Mouse (Mus musculus): ENCODE results near the gene Farsb.

The Farsb gene

DNA sequence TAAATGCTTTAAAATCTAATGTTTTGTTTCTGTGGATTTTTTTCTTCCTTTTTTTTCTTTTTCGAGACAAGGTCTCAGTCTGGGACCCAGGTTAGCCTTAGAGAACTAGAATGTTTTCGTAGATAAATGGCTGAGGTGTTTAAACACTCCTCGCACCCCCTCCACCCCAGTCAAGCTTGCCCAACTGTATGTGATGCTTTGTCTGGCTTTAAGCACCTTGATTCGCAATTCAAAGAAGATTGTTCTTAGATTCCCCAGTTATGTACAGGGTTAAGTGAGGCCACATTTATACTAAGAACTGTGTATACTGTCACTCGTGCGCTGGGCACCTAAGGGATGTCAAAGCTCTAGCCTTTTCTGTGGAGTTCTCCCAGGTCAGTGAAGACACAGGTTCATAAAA, 68.4 kb downstream of the Farsb start:
- DNase-seq (ENCODE audit: low spot score in 2 of 2): no peak

DNA sequence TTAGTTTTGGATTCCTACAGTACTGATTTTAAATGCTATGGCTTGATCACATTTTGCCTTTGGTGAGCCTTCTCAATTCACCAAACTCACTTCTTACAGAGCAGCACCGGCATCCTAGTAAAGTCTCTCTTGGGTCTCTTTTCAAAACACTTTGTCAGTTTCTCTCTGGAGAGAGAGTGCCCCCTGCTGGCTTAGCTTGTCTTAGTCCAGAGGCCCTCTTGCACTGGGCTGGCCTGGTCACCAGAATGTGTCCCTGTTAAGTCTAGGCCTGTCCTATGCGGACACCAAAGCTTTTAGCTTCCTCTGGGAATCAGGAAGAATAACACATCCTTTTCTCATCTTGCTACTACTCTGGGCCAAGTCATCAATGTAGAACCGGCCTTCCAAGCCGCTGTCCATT, 69.1 kb downstream of the Farsb start:
- peak; percentile 17 to 53 for DNase-seq (ENCODE audit: low spot score in 2 of 2)

DNA sequence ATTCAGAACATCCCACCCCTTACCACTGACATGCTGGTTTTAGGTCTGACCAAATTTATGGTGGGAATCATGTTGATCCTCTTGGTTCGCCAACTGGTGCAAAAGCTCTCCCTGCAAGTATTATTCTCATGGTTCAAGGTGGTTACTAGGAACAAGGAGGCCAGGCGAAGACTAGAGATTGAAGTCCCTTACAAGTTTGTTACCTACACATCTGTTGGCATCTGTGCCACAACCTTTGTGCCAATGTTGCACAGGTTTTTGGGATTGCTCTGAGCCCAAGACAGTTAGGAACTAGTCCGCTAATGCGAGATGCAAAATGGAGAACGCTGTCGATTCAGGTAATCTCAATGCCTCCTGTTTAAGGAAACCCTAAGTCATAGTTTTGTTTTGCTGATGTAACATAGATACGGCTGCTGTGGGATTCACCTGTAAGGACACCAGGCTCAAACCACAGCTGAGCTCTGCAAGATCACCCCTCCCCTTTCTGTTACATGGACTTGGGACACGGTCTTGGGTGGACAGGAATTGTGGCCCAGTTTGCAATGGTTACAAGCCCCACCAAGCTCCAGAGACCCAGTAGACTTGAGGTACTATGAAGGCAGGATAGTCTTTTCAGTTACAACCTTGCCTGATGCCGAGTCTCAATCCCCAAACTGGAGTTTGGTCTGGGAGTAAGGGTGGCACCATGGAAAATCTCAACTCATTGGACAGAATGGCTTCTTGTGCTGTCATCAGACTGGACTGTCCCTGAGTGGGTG, 71.4 kb downstream of the Farsb start:
- DNase-seq (ENCODE audit: low spot score in 2 of 2): no peak

DNA sequence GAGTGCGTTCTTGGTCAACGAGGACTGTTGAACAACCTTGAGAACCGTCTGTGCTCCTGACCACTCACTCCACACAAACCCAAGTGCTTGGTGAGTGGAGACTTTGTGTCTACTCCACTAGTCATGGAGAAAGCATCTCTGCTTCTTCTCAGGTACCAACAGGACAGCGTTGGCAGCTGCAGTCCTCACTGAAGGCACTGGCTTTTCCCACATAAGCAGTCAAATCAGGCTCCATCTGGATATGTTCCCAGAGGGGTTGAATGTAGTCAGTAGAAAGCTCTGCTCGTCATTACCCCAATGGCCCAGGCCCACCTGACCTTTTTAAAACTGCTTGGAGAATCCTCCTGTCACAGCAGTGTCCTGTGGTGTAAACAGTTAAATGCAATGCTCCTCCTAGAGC, 74.3 kb downstream of the Farsb start:
- no peak for DNase-seq (ENCODE audit: low spot score in 2 of 2)

DNA sequence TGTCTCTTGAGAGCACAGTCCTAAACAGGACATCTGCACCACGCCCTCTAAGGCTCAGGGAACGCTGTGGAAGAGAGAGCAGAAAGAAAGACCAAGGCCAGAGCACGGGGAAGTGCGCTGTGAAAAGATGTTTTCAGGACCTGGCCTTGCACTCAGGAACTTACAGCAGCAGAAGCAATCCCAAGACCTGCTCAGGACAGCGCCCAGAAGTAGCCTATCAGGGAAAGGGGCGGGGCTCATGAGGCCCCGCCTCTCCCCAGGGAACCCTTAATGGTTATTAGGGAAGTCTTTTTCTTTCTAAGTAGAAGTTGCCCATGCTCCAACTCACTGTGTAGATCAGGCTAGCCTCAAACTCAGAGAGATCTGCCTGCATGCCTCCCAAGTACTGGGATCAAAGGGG, 76.0 kb downstream of the Farsb start:
- no peak for DNase-seq (ENCODE audit: low spot score in 2 of 2)

DNA sequence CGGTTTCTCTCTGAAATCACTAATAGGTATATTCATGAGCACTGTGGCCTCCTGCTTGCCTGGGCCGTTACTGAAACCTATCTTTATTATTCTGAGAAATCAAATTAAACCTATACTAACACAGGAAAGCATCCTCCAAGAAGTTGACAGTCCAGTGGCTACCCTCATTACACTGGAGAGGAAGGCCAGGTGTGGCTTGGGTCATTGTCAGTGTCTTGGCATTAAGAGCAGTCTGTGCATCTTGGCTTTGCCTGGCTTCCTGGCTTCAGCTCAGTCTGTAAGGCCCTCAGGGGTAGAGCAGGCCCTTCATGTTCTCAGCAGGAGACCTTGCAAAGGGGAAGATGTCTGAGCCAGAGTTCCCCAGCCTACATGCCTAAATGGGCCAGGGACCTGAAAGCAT, 79.3 kb downstream of the Farsb start:
- no peak for DNase-seq (ENCODE audit: low spot score in 2 of 2)

DNA sequence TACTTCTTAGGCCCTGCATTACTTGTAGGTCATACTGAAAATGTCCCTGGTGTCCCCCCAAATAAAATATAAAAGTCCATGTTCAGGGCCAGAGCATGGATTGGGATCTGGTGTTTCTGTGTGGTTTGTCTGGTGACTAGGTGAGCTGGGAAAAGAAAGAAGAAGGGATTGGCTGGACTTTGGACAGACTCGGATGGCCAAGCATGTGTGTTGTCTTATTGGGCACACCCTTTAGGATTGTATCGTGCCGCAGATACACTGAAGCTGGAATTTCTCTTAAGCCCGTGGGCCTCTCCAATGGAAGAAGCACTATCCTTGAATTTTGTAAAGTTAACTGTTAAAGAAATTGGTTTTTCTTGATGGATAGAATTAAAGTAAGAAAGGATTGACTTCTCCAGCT, 87.3 kb downstream of the Farsb start:
- no peak for DNase-seq (ENCODE audit: low spot score in 2 of 2)

DNA sequence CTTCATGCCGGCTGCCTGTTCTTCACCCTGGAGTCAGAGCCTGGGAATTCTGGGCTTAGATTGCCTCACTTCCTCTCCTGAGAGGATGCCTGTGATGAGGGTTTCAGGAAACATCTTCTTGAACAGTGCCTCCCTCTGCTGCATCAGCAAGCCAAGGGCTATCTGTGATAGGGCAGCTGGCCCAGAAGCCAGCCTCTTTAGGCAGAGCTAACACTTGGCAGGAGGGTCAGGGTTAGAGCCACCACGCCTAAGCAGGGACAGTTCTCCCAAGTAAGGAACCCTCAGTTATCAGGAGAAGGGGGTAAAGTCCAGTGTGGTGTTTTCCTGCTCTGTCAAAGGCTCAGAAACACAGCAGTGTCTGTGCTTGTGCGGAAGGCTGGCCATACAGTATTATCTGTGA, 88.9 kb downstream of the Farsb start:
- no peak for DNase-seq (ENCODE audit: low spot score in 2 of 2)

DNA sequence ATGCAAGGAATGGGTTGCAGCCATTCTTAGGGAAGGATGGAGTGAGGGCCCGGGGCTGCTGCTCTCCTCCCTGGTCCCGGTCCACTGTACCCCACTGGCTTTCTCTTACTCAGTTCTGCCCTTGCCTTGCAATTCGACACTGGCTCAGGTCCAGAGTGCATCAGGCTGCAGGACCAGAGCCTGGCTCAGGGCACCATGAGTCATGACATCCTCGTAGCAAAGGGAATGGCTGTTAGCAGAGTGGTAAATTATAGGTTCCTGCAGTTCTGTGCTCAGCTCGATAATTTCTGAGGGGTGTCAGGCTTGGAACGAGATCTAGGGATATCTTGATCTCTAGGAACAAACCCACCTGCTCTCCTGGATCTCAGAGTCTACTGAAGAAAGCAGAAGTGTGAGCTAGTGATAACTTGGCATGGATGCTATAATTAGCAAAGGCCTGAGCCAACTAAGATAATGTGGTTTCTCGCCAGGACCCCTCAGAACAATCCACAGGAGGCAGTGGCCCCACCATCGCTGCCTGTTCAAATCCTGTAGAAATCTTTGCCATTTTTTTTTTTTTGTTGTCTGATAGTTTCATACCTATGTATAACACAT, 92.3 kb downstream of the Farsb start:
- no peak for DNase-seq (ENCODE audit: low spot score in 2 of 2)

DNA sequence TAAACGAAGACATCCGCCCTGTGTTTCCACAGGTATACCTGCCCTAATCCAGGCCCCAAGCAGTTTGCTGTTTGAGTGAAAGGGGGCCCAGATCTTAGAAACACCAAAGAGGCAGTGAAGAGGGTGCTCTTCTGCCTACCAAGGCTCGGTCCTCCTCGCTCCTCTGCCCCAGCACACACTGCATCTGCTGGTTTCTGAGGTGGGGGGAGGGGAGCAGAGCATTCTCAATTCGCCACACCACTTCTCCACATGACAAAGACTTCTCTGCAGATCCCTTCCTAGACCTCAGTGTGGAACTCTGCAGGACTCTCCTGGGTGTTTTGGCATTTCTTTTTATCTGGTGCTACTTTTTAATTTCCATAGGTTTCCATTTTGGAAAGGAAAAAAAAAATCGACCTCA, 93.0 kb downstream of the Farsb start:
- DNase-seq (ENCODE audit: low spot score in 2 of 2): no peak

DNA sequence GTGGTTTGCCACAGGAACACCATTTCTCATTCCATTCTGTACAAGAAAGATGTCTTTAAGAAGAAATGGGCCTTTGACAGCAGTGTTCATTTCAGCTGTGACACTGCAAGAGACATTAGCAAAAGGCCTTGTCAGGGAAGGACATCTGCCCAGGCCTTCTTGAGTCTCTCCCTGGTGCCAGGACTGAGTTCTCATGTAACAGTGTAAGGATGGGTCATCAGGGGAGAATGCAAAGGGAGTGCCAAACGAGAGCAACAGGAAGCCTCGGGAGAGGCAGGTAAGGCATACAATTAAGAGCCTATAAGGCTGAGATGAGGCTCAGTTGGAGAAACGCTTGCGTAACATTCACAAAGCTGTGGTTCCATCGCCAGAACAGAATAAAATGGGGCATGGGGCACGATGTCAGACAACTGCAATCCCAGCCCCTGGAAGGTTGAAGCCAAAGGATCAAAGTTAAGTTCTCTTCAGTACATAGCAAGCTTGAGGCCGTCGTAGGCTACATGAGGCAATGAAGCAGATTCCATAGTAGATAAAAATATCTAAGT, 93.4 kb downstream of the Farsb start:
- no peak for DNase-seq (ENCODE audit: low spot score in 2 of 2)

DNA sequence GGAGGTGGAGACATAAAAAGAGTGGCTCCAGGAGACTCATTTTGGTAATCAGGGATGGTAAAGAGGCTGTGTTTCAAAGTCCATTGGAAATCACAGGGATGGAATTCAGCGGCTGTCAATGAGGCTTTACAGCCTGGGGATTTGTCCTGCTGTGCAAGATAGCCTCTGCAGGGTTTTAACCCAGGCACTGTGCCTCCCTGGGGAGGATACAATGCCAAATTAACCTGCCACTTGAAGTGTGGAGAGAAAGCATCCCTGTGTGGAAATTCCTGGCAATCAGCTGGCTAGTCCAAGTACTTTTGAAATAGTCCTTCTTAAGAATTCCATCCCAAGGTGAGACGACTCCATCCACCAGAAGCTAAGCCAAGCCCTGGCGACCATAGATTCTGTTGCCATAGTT, 99.8 kb downstream of the Farsb start:
- DNase-seq (ENCODE audit: low spot score in 2 of 2): no peak

DNA sequence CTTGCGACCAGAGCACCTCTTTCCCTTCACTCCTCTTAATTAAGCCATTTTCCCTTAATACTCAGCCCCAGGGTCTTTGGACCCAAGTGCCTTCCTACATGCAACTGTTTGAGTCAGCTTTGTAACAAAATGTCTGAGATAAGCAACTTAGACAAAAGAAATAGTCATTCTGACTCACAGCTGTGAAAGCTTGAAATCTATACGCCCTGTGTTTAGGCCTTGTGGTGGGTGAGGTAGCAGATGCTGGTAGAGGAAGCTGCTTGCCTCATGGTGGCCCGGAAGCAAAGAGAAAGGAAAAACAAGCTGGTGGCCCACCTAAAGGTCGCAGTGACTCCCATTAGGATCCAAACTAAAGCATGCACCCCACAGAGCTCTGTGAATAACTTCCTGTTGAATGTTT, 100.8 kb downstream of the Farsb start:
- DNase-seq (ENCODE audit: low spot score in 2 of 2): no peak

DNA sequence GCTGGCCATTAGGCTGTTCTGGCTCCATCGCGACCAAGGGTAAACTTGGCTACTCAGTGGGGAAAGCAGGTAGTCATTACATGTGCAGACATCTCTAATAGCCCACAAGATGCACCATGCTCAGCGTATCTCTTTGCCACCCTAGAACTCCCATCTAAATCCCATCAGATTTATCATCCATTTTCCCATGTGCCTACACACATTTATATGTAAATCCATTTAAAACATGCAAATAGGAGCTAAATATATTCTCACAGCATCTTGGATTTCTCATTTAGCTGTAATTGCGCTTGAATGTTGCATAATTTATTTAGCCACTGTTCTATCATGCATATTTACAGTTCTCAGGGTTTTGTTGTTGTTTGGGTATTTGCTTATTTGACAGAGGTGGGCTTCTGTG, 107.7 kb downstream of the Farsb start:
- no peak for DNase-seq (ENCODE audit: low spot score in 2 of 2)

DNA sequence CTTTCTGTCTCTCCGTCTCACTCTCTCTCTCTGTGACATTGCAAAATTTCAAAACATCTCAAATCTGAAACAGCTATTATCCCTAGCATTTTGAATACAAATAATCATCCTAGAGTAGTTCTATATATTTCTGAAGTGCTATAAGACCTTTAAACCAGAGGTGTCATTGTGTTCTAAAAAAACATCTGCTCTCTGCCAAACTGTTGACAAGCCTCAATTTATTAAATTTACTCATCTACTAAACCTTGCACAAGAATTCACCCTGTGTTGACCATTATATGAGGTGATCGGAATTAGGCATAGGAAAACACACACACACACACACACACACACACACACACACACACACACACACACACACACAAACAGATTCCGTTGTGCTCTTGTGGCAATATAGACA, 113.6 kb downstream of the Farsb start:
- no peak for DNase-seq (ENCODE audit: low spot score in 2 of 2)

DNA sequence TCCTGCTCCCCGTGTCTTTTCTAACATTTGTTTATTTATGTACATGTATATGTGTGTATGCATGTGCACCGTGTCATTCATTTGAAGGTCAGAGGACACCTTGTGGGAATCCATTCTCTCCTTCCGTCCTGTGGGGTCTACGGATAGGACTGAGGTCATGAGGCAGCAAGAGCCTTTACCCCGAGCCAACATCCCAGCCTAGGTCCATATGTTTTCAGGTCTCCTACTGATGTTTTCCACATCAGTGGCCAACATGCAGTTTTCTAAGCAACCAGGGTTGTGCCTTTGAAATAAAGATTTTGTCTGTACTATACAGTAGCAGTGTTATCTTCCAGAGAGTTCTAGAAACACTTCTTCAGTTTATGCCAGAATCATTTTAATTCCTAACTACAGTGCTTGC, 114.9 kb downstream of the Farsb start:
- DNase-seq (ENCODE audit: low spot score in 2 of 2): no peak

DNA sequence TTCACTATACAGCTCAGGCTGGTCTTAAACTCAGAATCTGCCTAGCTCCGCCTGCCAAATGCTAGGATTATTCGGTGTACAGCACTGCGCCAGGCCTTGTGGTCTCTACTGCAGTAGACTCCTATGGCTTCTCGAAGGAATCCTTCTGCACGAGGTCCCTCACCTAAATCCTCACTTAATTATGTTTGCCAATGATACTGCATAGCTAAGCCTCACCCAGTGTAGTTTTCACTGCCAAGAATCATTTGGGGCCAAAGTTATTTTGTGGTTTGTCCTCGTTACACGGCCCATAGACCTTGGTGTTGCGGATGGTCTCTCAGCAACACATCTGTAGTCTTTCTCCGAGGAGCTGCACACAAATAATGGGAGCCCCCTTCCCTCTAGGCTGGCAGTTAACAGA, 116.4 kb downstream of the Farsb start:
- DNase-seq (ENCODE audit: low spot score in 2 of 2): no peak

DNA sequence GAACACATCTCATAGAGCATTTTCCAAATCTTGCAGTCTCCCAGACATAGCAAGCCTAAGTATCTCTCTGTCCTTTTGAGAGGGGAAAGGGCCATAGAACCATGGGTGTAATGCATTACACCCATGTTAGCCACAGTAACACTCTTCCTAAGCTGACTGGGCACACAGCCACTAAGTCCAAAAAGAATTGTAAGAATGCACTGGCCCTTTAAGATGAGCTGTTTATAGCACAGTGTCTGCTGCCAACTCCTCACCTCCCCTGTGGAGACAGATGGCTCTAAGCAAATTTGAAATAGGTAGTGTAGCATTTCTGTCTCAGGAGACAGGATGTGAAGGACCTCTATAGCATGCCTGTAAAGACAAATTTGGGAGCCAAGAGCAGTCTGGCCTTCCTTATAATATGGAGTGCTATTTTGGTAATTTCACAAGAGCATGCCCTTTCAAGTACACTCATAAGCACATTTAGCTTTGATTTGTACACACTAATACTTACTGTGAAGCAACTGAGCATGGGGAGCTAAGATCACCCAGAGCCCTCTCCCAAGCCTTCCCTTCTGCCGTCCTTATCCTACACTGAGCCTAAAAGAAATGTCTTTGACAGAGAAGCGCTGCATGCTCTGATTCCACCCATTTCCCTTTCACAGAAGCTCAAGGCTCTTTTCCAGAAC, 117.0 kb downstream of the Farsb start:
- no peak for DNase-seq (ENCODE audit: low spot score in 2 of 2)

DNA sequence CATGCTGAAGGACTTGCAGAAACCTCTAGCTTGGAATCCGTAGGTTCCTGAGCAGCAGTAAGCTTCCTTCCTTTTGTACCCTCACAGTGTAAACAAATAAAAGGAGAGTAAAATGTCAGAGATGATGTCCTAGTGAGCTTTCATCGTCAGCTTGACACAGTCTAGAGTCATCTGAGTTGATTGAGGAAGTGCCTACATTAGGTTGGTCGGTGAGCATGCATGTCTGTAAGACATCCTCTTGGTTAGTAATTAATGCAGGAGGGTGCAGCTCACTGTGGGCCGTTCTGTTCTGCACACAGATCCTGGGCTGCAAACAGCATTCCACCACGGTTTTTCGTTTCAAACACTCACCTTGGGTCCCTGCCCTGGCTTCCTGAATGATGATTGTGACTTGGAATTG, 118.6 kb downstream of the Farsb start:
- no peak for DNase-seq (ENCODE audit: low spot score in 2 of 2)

Measured in urinary bladder, adult 18-20 months (tissue).